Mouse (Mus musculus) heart, postnatal 0 days (tissue): ENCODE results near the gene Tmem107.

Experiments
- CTCF ChIP-seq: IDR thresholded peaks from 2 replicates; pipeline ENCODE4 v1.5.1; 2016; ENCODE audit warnings: antibody characterized with exemption, control low read depth, low read depth
- EP300 ChIP-seq: IDR thresholded peaks from 2 replicates; pipeline ENCODE4 v1.6.1; 2016; ENCODE audit warnings: antibody characterized with exemption, low read depth

- TF ChIP-seq EP300 (no peak), CTCF (no peak)
Measured at GRCm38 (mm10) chr11:69048151-69048550, 22.5 kb upstream of the Tmem107 start.
